Mouse (Mus musculus): Measurements from ENCODE around the gene Selenon.

Gene Selenon

DNA sequence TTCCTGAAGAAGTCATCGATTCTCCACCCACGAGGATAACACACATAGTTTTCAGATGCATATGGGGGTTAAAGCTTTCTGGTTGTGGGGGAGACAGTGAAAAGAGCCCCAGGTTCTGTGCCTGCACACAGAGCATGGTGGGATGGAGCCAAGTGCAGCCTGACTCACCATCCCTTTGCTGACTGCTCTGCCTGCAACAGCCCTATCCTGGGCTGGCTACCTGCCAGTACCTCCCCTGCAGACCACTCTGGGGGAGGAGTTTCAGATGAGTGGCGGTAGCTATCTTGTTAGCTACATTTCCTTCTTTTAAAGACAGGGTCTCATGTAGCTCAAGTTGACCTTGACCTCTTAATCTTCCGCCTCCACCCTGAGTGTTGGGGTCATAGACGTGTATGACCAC, 26.4 kb upstream of the Selenon start:
- no peak for DNase-seq (ENCODE audit: low read depth, low spot score)

DNA sequence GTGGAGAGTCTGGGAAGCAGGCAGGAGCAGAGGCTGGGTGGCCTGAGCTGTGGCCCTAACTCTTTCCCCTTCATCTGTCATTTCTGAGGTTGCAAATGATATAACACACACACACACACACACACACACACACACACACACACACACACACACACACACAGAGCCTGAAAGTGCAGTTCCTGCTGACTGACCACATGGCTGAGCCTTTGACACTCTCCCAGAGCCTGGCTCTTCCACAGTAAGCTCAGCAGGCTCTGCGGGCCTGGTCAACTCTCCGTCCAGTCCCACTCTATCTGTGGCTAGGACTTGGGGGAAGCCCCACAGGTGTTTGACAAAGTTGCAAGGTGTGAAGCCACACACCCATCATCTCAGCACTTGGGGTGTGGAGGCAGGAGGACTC, 25.3 kb upstream of the Selenon start:
- DNase-seq (ENCODE audit: low read depth, low spot score): no peak

DNA sequence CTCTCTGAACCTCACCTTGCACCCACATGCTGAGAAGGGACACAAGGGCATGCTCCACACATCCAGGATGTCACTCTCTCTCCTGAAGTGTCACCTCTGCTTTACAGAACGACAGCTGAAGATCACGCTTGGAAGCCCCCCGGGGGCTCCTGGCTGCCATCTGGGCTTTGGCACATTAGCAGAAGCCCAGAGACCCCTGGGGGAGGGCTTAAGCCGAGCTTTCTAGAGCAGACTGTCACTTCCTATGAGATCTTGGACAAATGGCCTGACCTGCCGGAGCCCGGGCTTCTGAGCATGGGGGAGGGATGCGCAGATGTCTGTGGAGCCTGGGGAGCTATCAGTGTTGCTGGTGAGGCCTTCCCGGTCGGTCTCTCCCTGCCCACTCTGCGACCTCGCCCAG, 23.5 kb upstream of the Selenon start:
- DNase-seq (ENCODE audit: low read depth, low spot score): no peak

DNA sequence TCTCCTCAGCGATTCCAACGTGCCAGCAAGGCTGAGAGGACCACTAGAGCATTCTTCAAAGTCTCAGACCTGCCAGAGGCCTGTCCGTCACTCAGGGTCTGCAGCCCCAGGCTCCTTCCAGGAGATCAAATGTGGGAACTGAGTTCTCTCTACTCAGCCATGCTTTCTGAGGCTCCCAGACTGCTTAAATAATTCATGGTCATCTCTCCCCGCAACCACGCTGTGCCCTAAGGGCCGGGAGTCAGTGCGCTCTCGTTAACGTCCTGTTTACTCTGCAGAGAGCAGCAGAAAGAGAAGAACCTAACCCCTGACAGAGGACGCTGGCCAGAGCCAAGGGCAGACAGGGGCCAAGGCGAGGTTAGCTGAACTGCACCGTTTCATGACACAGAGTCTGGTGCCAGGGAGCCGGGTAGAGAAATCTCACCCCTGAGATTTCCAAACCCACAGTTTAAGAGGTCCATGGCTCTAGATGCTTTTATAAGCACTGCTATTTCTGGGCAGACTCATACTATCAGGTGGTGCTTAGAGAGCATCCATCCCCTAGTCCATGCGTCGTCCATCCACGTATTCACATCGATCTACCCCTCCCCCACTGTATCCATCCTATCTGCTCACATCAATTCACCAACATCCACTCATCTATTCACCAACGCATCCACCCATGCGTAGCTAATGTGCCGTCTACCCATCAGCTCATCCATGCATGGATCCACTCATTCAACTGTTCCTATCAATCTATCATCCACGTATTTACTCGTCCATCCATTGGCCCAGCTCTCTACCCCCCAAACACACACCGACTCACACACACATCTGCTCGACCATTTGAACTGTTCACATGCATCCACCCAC, 20.7 kb upstream of the Selenon start:
- no peak for DNase-seq (ENCODE audit: low read depth, low spot score)

DNA sequence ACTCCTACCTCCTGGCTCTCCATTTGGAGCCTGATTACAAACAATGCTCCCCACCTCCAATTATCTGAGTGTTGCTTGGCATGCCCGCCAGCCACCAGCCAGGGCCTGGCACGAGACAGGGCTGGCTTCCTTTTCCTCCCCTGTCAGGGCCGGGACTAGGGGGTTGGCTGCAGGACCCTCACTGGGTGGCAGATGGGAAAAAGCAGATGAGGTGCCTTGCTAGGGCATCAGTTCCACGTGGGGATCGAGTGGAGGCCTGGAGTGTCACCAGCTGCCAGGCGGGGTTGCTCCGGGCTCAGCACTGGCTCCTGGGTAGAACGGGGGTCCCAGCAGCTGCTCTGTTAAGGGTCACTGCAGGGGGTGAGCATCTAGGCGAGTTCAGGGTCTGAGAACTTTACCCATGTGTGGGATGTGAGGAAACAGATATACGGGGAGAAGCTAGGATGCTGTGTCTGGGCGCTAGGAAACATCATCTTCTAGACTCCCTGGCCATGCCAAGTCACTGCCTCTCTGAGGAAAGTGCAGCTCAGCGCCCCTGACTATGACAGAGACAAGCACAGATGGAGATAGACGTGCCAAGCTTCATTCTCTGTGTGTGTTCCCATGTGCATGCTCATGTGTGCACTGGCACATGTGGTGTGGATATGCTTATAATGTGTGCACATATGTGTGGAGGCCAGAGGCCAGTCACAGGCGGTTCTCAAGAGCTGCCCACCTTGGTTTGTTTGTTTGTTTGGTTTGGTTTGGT, 18.9 kb upstream of the Selenon start:
- no peak for DNase-seq (ENCODE audit: low read depth, low spot score)

DNA sequence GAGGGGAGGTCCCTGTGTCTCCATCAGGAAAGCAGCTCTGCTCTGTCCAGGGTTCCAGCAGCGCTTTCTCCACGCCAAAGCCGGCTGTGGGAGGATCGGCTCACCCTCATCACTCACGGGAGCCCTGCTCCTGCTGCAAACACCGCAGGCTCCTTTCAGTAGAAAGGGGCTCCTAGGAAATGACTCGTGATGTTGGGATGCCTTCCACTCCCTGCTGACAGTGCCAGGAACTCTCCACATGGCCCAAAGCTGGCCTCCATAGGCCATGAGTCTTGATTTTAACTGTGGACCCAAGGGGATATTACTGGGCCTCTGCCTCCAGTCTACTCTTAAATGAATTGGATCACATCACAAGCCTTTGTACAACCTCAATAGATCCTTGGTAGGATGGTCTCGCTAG, 17.9 kb upstream of the Selenon start:
- no peak for DNase-seq (ENCODE audit: low read depth, low spot score)

DNA sequence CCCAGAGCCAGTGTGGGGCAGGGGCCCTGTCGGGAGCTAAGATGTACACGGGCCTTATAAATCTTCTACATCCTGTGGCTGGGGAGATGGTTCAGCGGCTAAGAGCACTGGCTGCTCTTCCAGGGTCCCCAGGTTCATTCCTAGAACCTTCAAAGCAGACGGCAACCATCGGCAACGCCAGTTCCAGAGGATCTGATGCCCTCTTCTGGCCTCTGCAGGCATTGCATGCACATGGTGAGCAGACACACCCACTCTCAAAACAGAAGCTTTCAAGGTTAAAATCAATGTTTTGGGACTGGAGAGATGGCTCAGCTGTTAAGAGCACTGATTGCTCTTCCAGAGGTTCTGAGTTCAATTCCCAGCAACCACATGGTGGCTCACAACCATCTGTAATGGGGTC, 17.2 kb upstream of the Selenon start:
- no peak for DNase-seq (ENCODE audit: low read depth, low spot score)

DNA sequence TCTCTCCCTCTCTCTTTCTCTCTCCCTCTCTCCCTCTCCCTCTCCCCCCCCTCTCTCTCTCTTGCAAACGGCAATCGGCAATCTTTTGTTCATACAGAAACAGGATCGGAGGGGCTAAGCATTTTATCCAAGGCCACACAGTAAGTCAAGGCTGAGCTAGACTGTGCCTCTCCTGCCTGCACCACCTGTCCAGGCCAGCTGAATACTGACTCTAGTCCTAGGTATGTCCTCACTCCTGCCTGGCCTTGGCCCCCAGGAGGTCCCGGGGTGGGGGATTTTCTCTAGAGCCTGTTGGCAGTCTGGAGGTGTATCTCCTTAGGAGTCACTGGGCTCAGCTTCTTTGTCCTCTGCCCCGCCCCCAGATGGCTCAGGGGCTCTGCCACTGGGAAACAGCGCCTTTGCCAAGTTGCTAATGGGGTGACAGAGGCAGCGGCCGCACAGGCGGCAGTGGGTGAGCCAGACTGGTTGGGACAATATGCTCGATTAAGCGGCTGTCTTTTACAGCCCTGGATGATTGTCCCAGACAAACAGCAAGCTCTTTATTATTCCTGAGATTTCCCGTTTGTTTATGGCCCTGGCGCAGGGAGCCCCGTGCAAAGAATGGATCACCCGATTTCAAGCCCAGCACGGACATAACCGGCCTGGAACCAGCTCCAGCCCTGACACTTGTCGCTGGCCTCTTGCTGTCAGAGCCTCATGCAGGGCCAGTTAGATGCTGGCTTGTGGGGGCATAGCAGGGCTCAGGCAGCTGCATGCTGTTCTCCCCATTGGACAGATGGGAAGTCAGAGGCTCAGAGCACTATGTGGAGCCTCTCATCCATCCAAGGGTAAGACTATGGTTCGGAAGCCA, 15.6 kb upstream of the Selenon start:
- DNase-seq (ENCODE audit: low read depth, low spot score): no peak

DNA sequence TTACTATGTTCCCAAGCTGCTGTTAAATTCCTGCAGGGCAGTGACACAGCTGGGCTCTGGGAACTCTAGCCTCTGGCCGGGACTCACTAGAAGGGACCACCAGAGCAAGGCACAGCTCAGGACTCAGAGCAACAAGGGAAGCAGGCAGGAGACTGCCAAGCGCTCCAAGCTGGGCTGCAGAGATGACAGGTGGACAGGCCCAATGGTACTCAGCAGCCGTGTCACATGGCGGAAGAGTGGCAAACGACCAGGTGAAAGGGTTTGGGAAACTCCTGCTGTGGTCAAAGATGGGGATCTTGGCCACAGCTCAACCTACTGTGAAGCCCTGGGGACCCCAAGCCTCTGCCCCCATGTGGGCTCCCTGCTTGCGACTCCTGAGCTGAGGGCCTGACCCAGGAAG, 12.1 kb upstream of the Selenon start:
- DNase-seq (ENCODE audit: low read depth, low spot score): no peak

DNA sequence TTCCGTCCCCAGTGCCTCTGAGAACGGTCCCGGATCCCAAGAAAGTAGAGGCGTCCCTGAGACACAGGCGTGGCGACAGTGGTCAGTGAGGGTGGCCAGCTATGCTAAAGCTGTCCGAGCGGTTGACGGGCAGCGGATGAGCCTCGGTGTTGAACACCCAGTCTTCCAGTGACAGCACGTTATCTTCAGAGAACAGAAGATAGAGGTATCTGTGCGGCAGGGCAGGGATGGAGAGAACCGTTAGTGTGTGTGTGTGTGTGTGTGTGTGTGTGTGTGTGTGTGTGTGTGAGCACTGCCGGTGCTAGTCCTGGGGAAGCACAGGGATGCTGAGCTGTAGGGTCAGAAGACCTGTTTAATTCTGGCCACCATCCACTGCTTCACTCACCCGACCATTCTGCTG, 11.7 kb upstream of the Selenon start:
- DNase-seq (ENCODE audit: low read depth, low spot score): no peak

DNA sequence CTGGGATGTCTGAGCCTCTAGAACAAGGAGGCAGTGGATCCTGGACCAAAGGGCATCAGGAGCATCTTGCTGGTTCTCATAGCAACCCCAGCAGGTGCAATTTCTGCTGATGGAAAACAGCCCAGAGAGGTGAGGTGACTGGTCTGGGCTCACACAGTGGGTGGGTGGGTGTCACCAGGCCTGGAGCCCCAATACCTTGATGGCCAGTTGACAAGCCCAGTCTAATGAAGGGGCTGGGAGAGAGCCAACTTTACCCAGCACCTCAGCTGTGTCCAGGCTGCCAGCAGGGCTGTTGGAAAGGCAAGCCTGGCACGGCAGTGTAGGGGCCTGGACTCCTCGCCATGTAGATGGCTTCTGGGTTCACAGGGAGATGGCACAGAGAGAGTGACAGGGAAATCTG, 10.0 kb upstream of the Selenon start:
- no peak for DNase-seq (ENCODE audit: low read depth, low spot score)

DNA sequence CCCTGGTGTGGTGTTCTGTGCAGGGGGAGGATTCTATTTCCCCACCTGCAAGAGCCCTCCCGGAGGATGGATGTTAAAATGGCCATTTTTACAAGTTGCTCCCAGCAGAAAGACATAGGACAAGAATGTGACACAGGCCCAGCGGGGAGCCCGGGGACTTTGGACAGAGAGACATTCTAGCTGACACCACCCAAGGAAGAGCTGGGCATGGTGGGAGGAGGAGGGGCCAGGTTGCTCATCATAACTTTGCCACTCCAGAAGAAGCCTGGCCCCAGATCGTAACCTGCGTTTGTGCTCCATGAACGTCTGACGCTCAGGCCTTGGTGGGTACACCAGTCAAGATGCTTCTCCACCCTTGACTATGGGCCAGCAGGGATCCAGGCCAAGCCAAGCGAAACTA, 8.7 kb upstream of the Selenon start:
- DNase-seq (ENCODE audit: low read depth, low spot score): no peak

DNA sequence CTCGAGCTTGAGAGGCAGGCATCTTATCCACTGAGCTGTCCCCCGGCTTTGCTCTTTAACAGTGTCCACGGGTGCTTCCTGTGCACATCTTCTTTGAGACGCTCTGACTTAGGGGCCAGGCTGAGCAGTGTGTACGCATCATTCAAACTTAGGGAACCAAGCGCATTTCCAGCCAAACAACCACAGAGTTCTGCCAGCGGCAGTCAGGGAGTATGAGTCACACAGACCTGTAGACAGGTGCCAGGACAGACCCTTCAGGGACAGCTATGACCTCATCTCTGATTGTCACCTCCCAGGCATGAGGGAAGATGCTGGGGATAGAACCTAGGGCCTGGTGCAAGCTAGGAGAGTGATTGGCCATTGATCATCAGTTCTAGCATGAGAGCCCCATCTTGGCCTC, 7.2 kb upstream of the Selenon start:
- no peak for DNase-seq (ENCODE audit: low read depth, low spot score)

DNA sequence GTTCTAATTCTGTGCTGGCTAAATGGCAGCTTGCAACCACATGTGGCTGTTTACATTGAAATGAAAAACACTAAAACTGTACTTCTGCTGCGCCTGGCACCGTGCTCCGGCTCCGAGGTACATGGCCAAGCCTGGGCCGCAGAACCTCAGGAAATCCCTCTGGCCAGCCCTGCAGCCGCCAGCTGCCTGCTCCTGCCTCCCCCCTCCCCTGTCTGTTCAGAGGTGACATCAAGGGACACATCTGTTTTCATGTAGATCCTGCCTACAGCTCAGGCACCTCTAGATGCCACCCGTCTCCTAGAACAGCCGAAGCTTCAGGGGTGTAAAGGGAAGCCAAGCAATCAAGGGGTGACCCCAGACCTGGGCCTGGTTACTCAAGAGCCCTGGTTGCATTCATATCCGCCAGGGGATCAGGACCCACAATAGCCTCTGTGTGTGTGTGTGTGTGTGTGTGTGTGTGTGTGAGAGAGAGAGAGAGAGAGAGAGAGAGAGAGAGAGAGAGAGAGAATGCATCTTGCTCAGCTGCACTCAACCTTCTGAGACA, 6.7 kb upstream of the Selenon start:
- DNase-seq (ENCODE audit: low read depth, low spot score): no peak

DNA sequence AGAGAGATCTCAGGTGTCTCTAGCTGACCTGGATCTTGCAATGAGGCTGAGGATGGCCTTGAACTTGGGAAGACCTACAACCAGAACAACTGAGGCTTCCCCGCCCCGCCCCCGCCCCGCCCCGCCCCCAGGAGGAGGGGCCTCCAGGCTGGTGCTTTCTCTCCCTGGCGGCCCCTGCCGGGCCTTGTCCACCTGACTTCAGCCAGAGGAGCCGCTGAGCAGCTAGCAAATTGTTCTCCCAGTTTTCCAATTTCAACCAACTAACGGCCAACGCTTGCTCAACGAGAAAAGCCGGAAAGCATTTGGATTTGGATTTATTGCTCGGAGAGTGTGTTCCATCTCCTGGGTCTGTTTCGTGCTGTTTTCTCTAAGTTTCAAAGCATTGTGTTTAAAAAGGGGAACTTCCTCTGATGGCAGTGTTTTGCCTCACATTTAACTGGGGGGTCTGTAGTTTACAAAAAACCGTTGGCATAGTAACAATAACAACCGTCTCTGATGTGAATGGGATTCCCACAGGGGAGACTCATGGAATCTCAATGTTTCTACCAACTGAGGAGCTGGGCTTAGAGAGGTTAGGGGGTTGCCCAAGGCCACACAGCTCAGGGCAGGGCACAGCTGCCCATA, 5.8 kb upstream of the Selenon start:
- no peak for DNase-seq (ENCODE audit: low read depth, low spot score)

DNA sequence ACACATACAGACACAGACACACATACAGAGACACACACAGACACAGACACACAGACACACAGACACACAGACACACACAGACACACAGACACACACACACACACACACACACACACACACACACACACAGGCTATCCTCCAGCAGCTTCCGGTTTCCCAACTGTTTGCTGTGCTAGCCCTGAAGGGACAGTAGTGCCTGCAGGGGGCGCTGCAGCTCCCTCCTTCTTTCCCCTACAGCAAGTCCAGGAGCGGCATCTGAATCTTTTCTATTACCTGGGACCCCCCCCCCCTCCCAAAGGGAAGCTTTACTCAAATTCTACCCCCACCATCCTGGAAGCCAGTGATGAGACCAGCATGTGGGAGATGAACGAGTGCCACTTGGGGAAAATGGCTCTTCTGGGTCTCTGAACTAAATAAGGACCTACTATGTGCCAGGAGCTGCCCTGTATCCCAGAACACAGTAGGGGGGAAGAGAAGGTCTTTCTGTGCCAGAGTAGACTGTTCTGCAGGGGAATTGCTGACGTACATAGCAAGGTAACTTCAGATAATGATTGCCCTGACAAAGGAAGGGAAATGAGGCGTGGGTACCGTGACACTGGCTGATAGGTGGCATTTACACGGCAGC, 4.1 kb upstream of the Selenon start:
- DNase-seq (ENCODE audit: low read depth, low spot score): no peak

DNA sequence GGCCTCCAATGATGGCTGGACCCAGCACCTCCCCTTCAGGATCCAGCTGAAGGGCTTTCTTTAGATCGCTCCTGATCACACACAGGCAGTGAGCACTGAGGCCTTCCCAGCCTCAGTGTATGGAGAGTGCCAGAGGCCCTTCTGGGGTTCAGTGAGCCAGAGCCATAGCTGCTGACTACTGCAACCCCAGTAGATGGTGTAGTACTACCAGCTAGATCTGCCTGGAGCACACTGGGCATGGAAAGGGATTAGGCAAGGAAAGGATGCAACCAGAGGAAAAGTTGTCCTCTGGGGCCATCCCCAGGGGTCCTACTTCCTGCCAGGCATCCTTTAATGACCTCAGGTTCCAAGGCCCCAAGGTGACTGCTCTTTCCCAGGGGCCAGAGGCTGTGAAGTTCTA, 1.7 kb upstream of the Selenon start:
- DNase-seq (ENCODE audit: low read depth, low spot score): no peak

DNA sequence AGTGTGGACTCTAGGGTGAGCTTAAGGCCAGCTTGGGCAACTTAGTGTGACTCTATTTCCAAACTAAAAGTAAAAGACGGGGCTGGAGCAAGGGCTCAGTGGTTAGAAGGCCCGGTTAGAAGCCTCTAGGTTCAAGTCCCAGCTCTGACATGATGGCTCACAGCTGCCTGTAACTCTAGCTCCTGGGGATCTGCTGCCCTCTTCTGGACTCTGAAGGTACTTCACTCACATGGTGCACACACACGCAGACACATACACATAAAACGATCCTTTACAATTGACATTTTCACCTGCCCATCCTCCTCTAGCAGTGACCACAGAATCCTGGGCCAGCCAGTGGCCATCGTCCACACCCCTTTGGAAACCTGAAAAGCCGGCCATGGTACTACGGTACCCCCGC, 2.1 kb downstream of the Selenon start:
- DNase-seq (ENCODE audit: low read depth, low spot score): no peak

DNA sequence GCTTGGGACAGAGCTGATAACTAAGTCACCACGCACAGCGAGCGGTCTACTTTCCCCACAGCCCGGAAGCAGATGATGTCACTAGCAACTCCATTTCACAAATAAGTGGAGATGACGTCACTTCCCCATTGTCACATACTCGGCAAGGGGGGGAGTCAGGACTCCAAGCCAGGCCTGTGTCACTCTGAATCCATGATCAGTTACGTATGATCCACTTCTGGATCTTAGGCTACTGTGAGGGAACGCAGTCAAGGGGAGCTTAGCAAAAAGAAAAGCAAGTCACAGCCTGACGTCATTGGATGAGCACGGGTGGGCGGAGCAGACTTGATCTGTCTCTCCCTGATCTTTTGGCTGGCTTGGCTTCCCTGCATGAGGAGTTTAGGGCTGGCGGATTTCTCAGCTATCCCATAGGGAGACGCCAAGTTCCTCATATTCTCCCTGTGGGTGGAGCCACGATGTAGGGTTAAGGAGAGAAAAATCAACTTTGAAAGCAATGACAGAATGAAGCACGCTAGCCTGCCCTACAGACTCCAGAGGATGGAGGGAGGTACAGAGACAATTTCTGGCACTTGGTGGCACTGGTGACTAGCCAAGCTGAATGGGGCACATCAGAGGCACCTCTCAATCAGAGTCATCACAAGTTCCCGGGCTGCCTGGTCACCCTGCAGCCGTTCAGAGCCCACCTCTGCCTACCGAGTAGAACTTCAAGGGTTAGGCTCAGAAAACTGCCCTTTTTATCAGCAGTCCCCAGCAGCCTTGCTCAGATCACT, 3.6 kb downstream of the Selenon start:
- DNase-seq (ENCODE audit: low read depth, low spot score): no peak

Data from forelimb bud, embryonic 11.5 days (tissue).